Mouse (Mus musculus): ENCODE results near the gene Prox1. TPM values are rescaled to one million over a fixed set of nuclear protein-coding genes. Genes with fewer than 3 reads are reported as not detected.

Prox1 gene
- polyA plus RNA-seq, 1 experiment = 0.01 TPM

DNA sequence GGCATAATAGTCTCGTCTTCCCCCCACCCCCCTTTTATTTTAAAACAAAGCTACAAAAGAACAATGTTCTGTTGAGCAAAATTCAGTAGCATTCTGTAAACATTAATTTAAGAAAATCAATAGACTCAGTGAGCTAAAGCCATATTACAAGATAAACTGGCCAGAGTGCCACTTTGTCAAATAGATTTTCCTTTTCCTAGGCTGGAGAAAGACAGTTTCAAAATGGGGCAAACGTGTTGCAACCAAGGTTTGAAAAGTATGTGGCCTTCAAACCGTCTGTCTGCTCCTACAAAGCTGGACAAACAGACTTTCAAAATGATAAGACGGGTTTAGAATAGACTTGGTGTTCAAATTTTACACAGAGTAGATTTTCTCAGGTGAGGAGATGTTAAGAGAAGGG lies 39.6 kb downstream of the Prox1 start:
- H3ac ChIP-seq (ENCODE audit: control insufficient read depth, insufficient read length, low read depth) = no peak overlapping the region
- no peaks in the 10 kb centered on the region for H3K79me3 ChIP-seq (ENCODE audit: low read depth)
- TF ChIP-seq MAX (IDR thresholded peaks at IDR 0.05) = no peak
- no peak for TF ChIP-seq USF1 (IDR thresholded peaks at IDR 0.05; ENCODE audit: low read depth)
- TF ChIP-seq CTCF (IDR thresholded peaks at IDR 0.05; ENCODE audit: control insufficient read depth, insufficient read depth, insufficient read length) = no peak
- H3K36me3 ChIP-seq (ENCODE audit: control insufficient read depth, insufficient read depth) = no peaks in the 10 kb centered on the region
- no peak overlapping the region for H3K4me3 ChIP-seq (ENCODE audit: insufficient read depth, poor library complexity, severe bottlenecking)
- no peaks in the 10 kb centered on the region for H3K79me2 ChIP-seq (ENCODE audit: control insufficient read depth, insufficient read depth)
- no peaks in the 10 kb centered on the region for H3K27me3 ChIP-seq (ENCODE audit: control insufficient read depth, insufficient read depth, insufficient read length)

DNA sequence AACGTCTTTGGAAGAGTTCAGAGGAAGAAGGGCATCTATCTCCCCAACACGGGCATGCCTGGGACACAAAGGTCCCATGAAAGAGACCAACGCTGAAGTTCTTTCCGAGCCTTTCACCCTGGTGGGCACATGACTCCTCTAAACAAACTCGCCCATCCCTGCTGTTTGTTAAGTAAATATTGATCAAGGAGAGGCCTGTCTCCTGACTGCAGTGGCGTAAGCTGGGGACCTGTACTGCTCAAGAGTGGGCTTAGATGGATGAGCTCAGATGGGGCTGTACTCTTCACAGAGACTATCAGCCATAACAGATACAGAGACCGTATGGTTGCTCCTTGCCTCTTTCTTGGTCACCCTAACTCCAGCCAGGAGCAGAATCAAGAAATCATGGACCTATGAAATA lies 41.0 kb downstream of the Prox1 start:
- Histone ChIP-seq H3K36me3 (ENCODE audit: control insufficient read depth, insufficient read depth) (no peaks in the 10 kb centered on the region), H3K27me3 (ENCODE audit: control insufficient read depth, insufficient read depth, insufficient read length) (no peaks in the 10 kb centered on the region), H3ac (ENCODE audit: control insufficient read depth, insufficient read length, low read depth) (no peak overlapping the region), H3K79me2 (ENCODE audit: control insufficient read depth, insufficient read depth) (no peaks in the 10 kb centered on the region), H3K79me3 (ENCODE audit: low read depth) (no peaks in the 10 kb centered on the region), H3K4me3 (ENCODE audit: insufficient read depth, poor library complexity, severe bottlenecking) (no peak overlapping the region)
- TF ChIP-seq MYOG (IDR thresholded peaks at IDR 0.05; ENCODE audit: control insufficient read depth, extremely low read depth, insufficient read length) = no peak
- no peak for TF ChIP-seq MYOD1 (IDR thresholded peaks at IDR 0.05; ENCODE audit: control insufficient read depth, insufficient read length, low read depth)
- no peak for TF ChIP-seq MAX (IDR thresholded peaks at IDR 0.05)
- no peak for TF ChIP-seq FOSL1 (IDR thresholded peaks at IDR 0.05; ENCODE audit: insufficient read depth, low read length, poor library complexity, severe bottlenecking)
- no peak for TF ChIP-seq CTCF (IDR thresholded peaks at IDR 0.05; ENCODE audit: control insufficient read depth, insufficient read depth, insufficient read length)
- TF ChIP-seq CEBPB (IDR thresholded peaks at IDR 0.05; ENCODE audit: low read depth) = no peak

DNA sequence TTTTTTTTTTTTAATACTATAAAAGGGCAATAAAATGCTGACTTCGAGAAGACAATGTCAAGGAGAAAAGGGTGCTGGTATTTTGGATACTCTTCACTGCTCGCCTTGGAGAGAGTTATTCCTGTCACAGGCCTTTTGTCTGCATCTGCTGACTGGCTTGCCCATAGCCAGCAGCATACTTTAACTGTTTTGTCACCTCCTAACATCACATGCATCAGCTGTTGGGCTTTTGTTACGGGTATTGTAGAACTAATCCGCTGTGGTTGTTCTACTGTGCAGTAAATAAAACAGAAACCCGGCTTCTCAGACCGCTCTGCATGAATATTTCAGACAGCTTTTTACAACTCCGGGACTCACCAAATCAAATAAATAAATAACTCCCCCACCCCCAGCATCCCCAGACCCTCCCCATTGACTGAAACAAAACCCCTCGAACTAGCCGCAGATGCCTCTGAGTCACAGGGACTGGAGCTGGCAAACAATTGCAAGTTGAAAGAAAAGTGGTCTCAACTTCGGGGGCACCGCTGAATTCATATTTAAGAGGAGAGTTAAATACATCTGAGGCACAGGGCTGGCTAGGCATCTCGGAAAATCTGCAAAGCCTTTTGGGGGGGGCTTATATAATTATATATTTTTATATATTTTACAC lies 41.7 kb downstream of the Prox1 start:
- no peaks in the 10 kb centered on the region for H3K79me3 ChIP-seq (ENCODE audit: low read depth)
- H3K27me3 ChIP-seq (ENCODE audit: control insufficient read depth, insufficient read depth, insufficient read length) = no peaks in the 10 kb centered on the region
- H3ac ChIP-seq (ENCODE audit: control insufficient read depth, insufficient read length, low read depth) = no peak overlapping the region
- no peak for TF ChIP-seq MAX (IDR thresholded peaks at IDR 0.05)
- no peak for TF ChIP-seq CEBPB (IDR thresholded peaks at IDR 0.05; ENCODE audit: low read depth)
- no peak for TF ChIP-seq FOSL1 (IDR thresholded peaks at IDR 0.05; ENCODE audit: insufficient read depth, low read length, poor library complexity, severe bottlenecking)
- no peak for TF ChIP-seq CTCF (IDR thresholded peaks at IDR 0.05; ENCODE audit: control insufficient read depth, insufficient read depth, insufficient read length)
- TF ChIP-seq MYOD1 (IDR thresholded peaks at IDR 0.05; ENCODE audit: control insufficient read depth, insufficient read length, low read depth) = no peak
- no peak for TF ChIP-seq MYOG (IDR thresholded peaks at IDR 0.05; ENCODE audit: control insufficient read depth, extremely low read depth, insufficient read length)
- no peak for TF ChIP-seq USF1 (IDR thresholded peaks at IDR 0.05; ENCODE audit: low read depth)
- H3K36me3 ChIP-seq (ENCODE audit: control insufficient read depth, insufficient read depth) = no peaks in the 10 kb centered on the region
- H3K79me2 ChIP-seq (ENCODE audit: control insufficient read depth, insufficient read depth) = no peaks in the 10 kb centered on the region
- H3K4me3 ChIP-seq (ENCODE audit: insufficient read depth, poor library complexity, severe bottlenecking) = no peak overlapping the region

DNA sequence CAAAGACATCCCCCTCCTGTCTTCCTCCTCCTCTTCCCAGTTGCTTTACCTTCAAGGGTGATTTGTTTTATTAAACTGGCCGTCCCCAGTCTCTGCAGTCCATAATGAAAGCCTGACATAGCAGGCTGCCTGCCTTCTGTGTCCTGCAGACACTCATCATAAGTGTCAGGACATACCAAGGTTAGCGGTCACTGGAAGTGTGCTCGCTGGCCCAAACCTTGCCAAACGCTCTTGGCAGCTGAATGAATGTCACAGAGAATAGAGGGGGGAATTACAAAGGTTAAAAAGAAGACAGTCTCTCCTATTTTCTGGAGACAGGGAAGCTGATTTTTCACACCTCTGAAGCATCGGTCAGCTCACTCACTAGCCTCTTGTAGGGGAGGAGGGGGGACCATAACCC lies 42.6 kb downstream of the Prox1 start:
- no peaks in the 10 kb centered on the region for H3K36me3 ChIP-seq (ENCODE audit: control insufficient read depth, insufficient read depth)
- H3K4me3 ChIP-seq (ENCODE audit: insufficient read depth, poor library complexity, severe bottlenecking) = no peak overlapping the region
- no peak overlapping the region for H3ac ChIP-seq (ENCODE audit: control insufficient read depth, insufficient read length, low read depth)
- TF ChIP-seq CEBPB (IDR thresholded peaks at IDR 0.05; ENCODE audit: low read depth) (no peak), MYOG (IDR thresholded peaks at IDR 0.05; ENCODE audit: control insufficient read depth, extremely low read depth, insufficient read length) (no peak), USF1 (IDR thresholded peaks at IDR 0.05; ENCODE audit: low read depth) (no peak), MYOD1 (IDR thresholded peaks at IDR 0.05; ENCODE audit: control insufficient read depth, insufficient read length, low read depth) (no peak), MAX (IDR thresholded peaks at IDR 0.05) (no peak), FOSL1 (IDR thresholded peaks at IDR 0.05; ENCODE audit: insufficient read depth, low read length, poor library complexity, severe bottlenecking) (no peak), CTCF (IDR thresholded peaks at IDR 0.05; ENCODE audit: control insufficient read depth, insufficient read depth, insufficient read length) (no peak)
- no peaks in the 10 kb centered on the region for H3K79me3 ChIP-seq (ENCODE audit: low read depth)
- no peaks in the 10 kb centered on the region for H3K27me3 ChIP-seq (ENCODE audit: control insufficient read depth, insufficient read depth, insufficient read length)
- no peaks in the 10 kb centered on the region for H3K79me2 ChIP-seq (ENCODE audit: control insufficient read depth, insufficient read depth)

DNA sequence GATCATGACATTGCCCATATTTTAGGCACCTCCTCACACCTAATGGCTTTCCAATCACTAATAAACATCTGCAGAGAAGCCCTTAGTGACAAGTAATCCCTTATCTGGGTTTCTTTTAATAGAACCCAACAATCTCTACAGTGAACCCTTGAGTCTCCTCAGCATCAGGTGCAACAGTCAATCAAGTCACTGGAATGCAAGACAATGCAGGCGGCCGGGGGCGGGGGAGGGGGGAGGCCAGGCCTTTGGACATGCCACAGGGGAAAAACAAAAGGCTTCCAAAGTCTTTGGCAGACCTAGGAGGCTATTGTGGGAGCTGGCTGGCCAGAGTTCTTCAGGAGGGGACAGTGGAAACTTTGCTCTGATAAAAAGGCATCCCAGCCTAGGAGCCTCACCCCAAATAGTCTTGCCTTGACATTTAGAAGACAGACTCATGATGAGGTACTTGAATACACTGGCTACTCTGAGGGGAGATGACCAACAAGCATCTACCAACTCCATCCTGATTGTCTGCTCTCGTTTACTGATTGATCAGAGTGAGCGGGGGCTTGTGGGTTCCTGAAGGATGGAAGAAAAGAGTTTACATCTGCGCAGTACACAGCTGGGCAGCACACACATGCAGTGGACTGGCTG lies 43.2 kb downstream of the Prox1 start:
- Histone ChIP-seq H3K27me3 (ENCODE audit: control insufficient read depth, insufficient read depth, insufficient read length) (no peaks in the 10 kb centered on the region), H3ac (ENCODE audit: control insufficient read depth, insufficient read length, low read depth) (no peak overlapping the region), H3K79me3 (ENCODE audit: low read depth) (no peaks in the 10 kb centered on the region), H3K4me3 (ENCODE audit: insufficient read depth, poor library complexity, severe bottlenecking) (no peak overlapping the region), H3K79me2 (ENCODE audit: control insufficient read depth, insufficient read depth) (no peaks in the 10 kb centered on the region), H3K36me3 (ENCODE audit: control insufficient read depth, insufficient read depth) (no peaks in the 10 kb centered on the region)
- no peak for TF ChIP-seq FOSL1 (IDR thresholded peaks at IDR 0.05; ENCODE audit: insufficient read depth, low read length, poor library complexity, severe bottlenecking)
- TF ChIP-seq MAX (IDR thresholded peaks at IDR 0.05) = no peak
- no peak for TF ChIP-seq MYOD1 (IDR thresholded peaks at IDR 0.05; ENCODE audit: control insufficient read depth, insufficient read length, low read depth)
- TF ChIP-seq USF1 (IDR thresholded peaks at IDR 0.05; ENCODE audit: low read depth) = no peak
- TF ChIP-seq MYOG (IDR thresholded peaks at IDR 0.05; ENCODE audit: control insufficient read depth, extremely low read depth, insufficient read length) = no peak
- no peak for TF ChIP-seq CEBPB (IDR thresholded peaks at IDR 0.05; ENCODE audit: low read depth)
- no peak for TF ChIP-seq CTCF (IDR thresholded peaks at IDR 0.05; ENCODE audit: control insufficient read depth, insufficient read depth, insufficient read length)

All from C2C12 (cell line).